Mouse (Mus musculus) liver (tissue): ENCODE measurements around the gene Nkain2.
A peak's percentile ranks its signal among the peaks of the same experiment; 100 is the strongest.

Source experiments
- DNase-seq: peaks from one replicate; pipeline ENCODE4 v3.0.0-alpha.2; 2020; ENCODE audit warnings: mixed read lengths

Gene Nkain2

GRCm38 (mm10) chr10:32576559-32577275 is 313.5 kb downstream of the Nkain2 start:
- no peak for DNase-seq

DNA sequence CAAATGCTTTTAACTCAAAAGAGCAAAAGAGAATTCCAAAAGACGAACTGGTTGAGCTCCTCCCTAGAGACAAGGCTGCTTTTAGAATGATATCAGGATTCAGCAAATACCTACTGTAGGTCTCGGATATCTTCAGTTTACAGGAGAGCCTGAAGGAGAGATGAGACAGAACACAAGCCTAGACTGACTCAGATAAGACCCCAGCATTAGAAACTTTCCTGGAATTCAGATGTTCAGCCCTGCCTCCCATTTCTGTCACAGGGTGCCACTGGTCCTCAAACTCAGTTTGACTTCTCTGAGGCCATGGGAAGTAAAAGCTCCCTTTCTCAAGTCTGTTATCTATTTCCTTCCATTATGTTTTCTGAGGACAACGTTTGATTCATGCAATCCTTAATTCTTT is 332.6 kb downstream of the Nkain2 start:
- peak; percentile 4 for DNase-seq

GRCm38 (mm10) chr10:32536057-32536456 is 354.2 kb downstream of the Nkain2 start:
- DNase-seq: no peak

GRCm38 (mm10) chr10:32510821-32511220 is 379.4 kb downstream of the Nkain2 start:
- no peak for DNase-seq

GRCm38 (mm10) chr10:32494591-32495182 is 395.6 kb downstream of the Nkain2 start:
- no peak for DNase-seq

DNA sequence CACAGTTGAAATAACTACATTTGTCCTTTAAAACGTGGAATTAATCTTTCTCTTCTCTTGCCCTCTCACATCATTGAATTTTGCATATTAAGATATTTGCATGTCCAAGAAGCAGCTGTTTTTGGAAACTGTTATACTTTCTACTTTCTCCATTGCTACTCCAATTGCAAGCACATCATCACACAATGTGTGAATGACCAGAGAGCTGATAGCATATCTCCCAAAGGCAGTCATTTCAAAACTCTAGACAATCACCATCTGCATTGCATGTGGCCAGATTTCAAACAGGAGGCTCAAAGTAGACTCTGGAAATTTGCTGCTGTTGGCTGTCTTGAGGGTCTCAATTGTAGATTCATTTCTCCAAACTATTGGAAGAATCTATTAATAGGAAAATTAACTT is 396.7 kb downstream of the Nkain2 start:
- DNase-seq: no peak

GRCm38 (mm10) chr10:32462726-32463125 is 427.5 kb downstream of the Nkain2 start:
- no peak for DNase-seq

GRCm38 (mm10) chr10:32439932-32440519 is 450.2 kb downstream of the Nkain2 start:
- DNase-seq: no peak

GRCm38 (mm10) chr10:32414228-32414627 is 476.0 kb downstream of the Nkain2 start:
- no peak for DNase-seq

DNA sequence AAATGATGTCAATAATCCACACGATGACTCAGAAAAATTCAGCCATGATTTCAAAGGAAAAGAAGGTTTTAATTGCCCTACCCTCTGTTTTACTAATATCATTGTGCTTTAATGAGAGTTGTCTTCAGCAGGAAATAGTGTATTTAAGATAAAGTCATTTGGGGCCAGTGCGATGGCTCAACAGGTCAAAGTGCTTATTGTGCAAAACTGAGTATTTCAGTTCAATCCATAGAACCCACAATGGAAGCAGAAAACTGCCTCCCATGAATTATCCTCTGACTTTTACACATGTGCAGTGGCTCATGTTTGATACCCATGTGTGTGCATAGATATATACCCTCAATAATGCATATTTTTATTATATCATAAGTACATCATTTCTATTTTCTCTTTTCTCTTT is 478.9 kb downstream of the Nkain2 start:
- DNase-seq: no peak

GRCm38 (mm10) chr10:32400961-32401360 is 489.3 kb downstream of the Nkain2 start:
- DNase-seq: no peak

DNA sequence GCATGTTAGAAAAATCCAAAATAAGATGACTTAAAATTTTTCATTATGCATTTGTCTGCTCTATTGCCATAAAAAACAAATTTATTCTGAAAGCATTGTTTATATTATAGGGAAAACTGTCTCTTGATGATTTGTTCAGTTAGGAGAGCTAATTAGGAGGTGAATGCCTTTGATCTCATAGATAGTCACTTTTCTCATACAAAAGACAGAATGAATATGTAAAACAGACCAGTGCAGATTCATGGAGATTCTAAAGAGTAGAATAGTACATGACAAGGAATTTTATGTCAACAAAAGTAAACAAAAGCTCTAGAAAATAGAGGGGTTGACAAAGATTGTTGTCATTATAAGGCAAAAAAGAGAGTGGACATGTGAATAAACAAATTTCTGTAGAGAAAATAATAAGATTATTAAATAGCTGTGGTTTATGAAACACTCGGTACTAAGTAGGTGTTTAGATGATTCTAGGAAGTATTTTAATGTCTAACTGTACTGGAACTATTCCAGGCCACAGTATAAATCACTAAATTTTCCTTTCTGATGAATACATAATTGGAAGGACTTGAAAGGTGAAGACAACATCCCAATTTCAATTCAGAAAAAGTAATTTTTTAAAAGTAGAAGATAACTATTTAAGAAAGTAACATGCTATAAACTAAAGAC is 496.3 kb downstream of the Nkain2 start:
- no peak for DNase-seq

- no peak for DNase-seq
Observed at GRCm38 (mm10) chr10:32393326-32393725, 496.9 kb downstream of the Nkain2 start.

DNA sequence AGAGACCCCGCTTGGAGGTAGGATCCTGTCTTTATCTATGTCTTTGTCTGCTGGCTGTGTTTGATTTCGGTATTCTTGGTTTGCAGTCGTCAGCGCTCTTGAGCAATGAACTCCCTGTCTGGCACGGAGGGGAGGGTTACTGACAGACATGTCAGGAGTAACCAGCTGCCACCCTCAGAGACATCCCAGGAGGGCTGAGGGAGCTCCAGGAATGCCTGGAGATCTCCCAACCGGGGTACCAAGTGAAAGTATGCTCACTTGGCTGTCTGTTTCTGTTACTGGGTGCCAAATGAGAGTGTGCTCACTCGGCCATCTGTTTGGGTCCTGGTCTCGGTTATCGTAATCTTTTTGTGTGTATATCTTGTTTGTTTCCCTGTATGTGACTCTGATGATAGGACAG is 577.5 kb downstream of the Nkain2 start:
- DNase-seq: no peak

DNA sequence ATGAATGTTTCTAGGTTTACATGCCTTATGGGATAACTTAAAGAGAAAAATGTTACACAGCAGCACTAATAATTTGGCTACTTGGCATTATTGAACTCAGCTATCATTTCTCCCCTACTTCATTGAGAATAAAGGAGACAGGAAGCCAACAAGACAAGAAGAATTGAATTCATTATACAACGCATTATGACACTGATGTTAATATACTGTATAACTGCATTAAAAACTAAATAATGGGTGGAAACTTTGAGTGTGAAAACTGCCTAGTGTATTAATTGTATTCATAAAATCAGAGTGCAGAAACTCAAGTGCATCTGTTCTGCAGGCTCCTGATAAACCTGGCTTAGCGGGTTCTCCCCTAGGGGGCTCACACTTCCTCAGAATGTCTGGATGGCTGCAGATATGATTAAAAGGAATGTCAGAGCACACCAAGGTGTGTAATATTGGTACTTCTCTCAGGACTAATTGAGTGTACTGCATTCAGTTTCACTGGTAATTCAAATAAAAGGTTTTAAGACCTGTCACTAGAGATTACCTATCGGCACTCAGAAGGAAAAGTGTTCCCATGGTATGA is 589.2 kb downstream of the Nkain2 start:
- no peak for DNase-seq

DNA sequence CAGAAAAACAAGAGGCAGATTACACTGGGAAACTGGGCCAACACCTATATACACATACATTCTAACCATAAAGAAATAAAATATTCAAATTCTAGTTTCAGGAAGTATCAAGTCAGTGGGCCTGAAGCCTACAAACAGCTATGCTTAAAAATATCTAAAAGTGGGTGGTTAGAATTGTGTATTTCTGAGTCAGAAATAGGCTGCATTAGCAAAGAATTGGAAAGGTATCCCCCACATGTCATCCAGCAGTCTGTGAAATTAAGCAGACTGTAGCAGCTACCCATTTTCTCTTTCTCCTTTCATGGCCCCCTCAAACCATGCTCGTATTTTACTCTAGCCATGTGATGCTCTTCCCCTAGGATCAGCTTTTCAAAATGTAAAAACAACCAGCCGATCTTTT is 599.8 kb downstream of the Nkain2 start:
- no peak for DNase-seq

GRCm38 (mm10) chr10:32283690-32284089 is 606.6 kb downstream of the Nkain2 start:
- no peak for DNase-seq

- DNase-seq: no peak
Observed at GRCm38 (mm10) chr10:32243266-32243882, 646.9 kb downstream of the Nkain2 start.

- DNase-seq: no peak
Observed at GRCm38 (mm10) chr10:32241168-32241567, 649.1 kb downstream of the Nkain2 start.

- no peak for DNase-seq
Observed at GRCm38 (mm10) chr10:32182951-32183350, 707.3 kb downstream of the Nkain2 start.

DNA sequence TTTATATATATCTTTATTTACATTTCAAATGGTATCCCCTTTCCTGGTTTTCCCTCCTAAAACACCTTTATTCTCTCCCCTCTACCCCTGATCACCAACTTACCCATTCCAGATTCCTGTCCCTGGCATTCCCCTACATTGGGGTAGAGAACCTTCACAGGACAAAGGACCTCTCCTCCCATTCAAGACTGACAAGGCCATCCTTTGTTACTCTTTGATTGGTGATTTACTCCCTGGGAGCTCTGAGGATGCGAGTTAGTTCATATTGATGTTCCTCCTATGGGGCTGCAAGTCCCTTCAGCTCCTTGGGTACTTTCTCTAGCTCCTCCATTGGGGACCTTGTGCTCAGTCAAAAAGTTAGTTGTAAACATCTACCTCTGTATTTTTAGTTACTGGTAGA is 798.9 kb downstream of the Nkain2 start:
- no peak for DNase-seq

DNA sequence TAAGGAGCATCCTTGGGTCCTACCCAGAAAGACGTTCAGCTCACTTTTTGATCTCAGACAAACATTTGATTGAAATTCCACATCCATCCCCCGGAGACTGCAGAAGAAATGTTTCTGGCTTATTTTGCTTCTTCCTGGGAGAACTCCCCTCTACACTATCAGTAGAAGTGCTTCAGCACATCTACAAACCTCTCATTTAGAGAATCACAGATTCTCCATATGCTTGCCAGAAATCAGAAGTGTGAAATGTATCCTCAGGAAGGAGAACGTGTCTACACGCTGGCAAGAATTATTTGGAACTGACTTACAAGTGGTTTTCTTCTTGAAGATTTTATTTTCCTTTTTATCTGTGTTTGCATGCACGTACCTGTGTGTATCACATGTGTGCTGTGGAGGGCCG is 829.9 kb downstream of the Nkain2 start:
- no peak for DNase-seq

DNA sequence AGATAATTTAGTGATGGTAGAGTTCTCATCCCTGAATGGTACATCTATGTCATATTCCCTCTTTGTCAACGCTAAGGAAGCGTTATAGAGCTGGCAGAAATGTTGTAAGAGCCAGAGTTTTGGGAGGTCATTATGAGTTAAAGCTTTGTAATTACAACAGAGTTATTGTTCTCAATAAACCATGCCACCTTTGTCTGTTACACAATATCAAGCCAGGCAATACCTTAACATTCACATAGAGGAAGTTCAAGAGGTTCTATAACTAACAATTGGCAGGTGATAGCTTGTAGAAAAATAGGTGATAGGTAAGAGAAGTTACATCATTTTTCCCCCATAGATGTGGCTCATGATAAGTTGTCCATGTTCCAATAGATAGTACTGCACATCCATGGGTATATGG is 832.0 kb downstream of the Nkain2 start:
- no peak for DNase-seq
